ENCODE assay signal across 8 mouse cellular contexts in genomic region chr11:120437152-120437856, GRCm38 (mm10). TPM values are rescaled to one million over a fixed set of nuclear protein-coding genes. Genes with fewer than 3 reads are reported as not detected.
A peak's percentile ranks its signal among the peaks of the same experiment; 100 is the strongest.
DNase-seq lines count a peak whose midpoint lies in the region; ATAC-seq lines count a peak whose summit lies in the region.

Gene Nploc4 (minus strand): TSS chr11:120437708.

- no peaks in the 10 kb centered on the region for H3K27me3 ChIP-seq in intestine, embryonic 14.5 days (replicated peaks; ENCODE audit: control insufficient read depth, insufficient read depth, low read length)

- DNase-seq in adrenal gland, adult 2 months = peak; percentile 94
- peak; percentile 84 for DNase-seq in embryo, embryonic 11.5 days (ENCODE audit: low read depth, low spot score)
- DNase-seq in gastrocnemius, postnatal 36 days = peak; percentile 81 to 89
- DNase-seq in intestine, embryonic 14.5 days (ENCODE audit: low spot score) = peak; percentile 96
- peak; percentile 80 to 92 for DNase-seq in left cerebral cortex, postnatal 10 days (ENCODE audit: extremely low spot score in 1 of 2, low spot score in 2 of 2)
- DNase-seq in right cerebral cortex, postnatal 14 days = peak; percentile 83
- DNase-seq in urinary bladder, postnatal 25 days (ENCODE audit: low spot score) = peak; percentile 90

- H3K27ac ChIP-seq in intestine, embryonic 14.5 days (ENCODE audit: low read depth) = peak within 1 kb of the TSS; percentile 24; the same call in 1 of the 2 replicates

- peaks cover 27% of the 10 kb centered on the region for H3K36me3 ChIP-seq in intestine, embryonic 14.5 days (ENCODE audit: control insufficient read depth, insufficient read depth, low read length)

- H3K4me2 ChIP-seq in intestine, embryonic 14.5 days (ENCODE audit: low read length) = peak within 1 kb of the TSS; percentile 91

- H3K4me1 ChIP-seq in intestine, embryonic 14.5 days (replicated peaks; ENCODE audit: control insufficient read depth, insufficient read depth, low read length) = peaks cover 12% of the 10 kb centered on the region

- H3K9ac ChIP-seq in intestine, embryonic 14.5 days (ENCODE audit: low read length) = peak within 1 kb of the TSS; percentile 93

- ATAC-seq in intestine, embryonic 14.5 days (replicated peaks; ENCODE audit: low FRiP score, low TSS enrichment, low read depth) = peak; percentile 88
- peak; percentile 95 for ATAC-seq in megakaryocyte progenitor cell, adult 5-6 weeks (replicated peaks; ENCODE audit: poor library complexity)

- H3K4me3 ChIP-seq in intestine, embryonic 14.5 days (ENCODE audit: low read depth, low read length) = peak within 1 kb of the TSS; percentile 64

- H3K9me3 ChIP-seq in intestine, embryonic 14.5 days (ENCODE audit: control insufficient read depth, low read length) = no peaks in the 10 kb centered on the region

- intact Hi-C loops in gastrocnemius, postnatal 36 days (cut with DNase I) = no loop called here
- intact Hi-C loops in left cerebral cortex, postnatal 10 days (cut with DNase I) = no loop called here

- WGBS in intestine, embryonic 14.5 days = under 1% methylated on average over 73 of the region's 77 CpGs

RNA-seq across cellular contexts. Expression of gene Nploc4, which starts in this region (rescaled TPM):
- total RNA-seq in adrenal gland, adult 2 months (2021) = 100 to 1,000 TPM in 1 of 2 experiments, 10 to 100 TPM in 1; 76.6 to 108 TPM
- 129 and 132 TPM in 2 replicates for polyA plus RNA-seq in adrenal gland, adult 2 months (2012; rRNA removed)
- total RNA-seq in gastrocnemius, postnatal 36 days (2021) = 10 to 100 TPM; 67.6 to 71.0 TPM
- polyA plus RNA-seq in intestine, embryonic 14.5 days (2014; fragmentation: Nextera tagmentation; extraction: Ambion mirVana) = 34.5 and 37.4 TPM in 2 replicates
- 10 to 100 TPM; 63.1 to 70.3 TPM for total RNA-seq in left cerebral cortex, postnatal 10 days (2021)
- total RNA-seq in megakaryocyte progenitor cell, adult 5-6 weeks (2015) = 37.2 and 41.0 TPM in 2 replicates
- 34.3 and 35.4 TPM in 2 replicates for total RNA-seq in megakaryocyte progenitor cell, adult 5-6 weeks (2017)

Comparison
In these comparisons a context has a peak if more than half of its experiments do, and no peak if none do; other contexts are left out.
1. Peak in every context shown above with its lines: DNase-seq, ATAC-seq, H3K4me3 ChIP-seq and H3K27ac ChIP-seq.